15 mouse cellular contexts compared by ENCODE assay signal in genomic region chrX:11657606-11658254, GRCm38 (mm10).
DNase-seq lines count a peak whose midpoint lies in the region; ATAC-seq and TF ChIP-seq lines count a peak whose summit lies in the region.
"Had no signal": no experiment of that assay in that cellular context is flagged by ENCODE, and none has a peak within 500 bp of the region (broad histone marks: within the 10 kb centered on the region; RNA-seq: fewer than 3 reads in every experiment).

No protein-coding gene starts in this region.

- H3K4me1 ChIP-seq in liver, adult 2 months (ENCODE audit: control insufficient read depth, insufficient read depth, low read length) = peaks cover 4% of the 10 kb centered on the region
- no peaks in the 10 kb centered on the region for H3K4me1 ChIP-seq in liver, embryonic 12.5 days
- no peaks in the 10 kb centered on the region for H3K4me1 ChIP-seq in stomach, embryonic 16.5 days (ENCODE audit: control insufficient read depth, insufficient read depth, low read length)
- H3K4me1 ChIP-seq: midbrain, embryonic 15.5 days; neural tube, embryonic 12.5 days had no signal

- H3K4me2 ChIP-seq in liver, embryonic 12.5 days = no peak overlapping the region
- H3K4me2 ChIP-seq in stomach, embryonic 16.5 days (ENCODE audit: low read depth, low read length) = no peak overlapping the region
- H3K4me2 ChIP-seq: limb, embryonic 13.5 days; midbrain, embryonic 15.5 days; neural tube, embryonic 12.5 days had no signal

- no peaks in the 10 kb centered on the region for H3K27me3 ChIP-seq in liver, adult 2 months (ENCODE audit: control insufficient read depth, insufficient read depth, low read length)
- peaks cover 14% of the 10 kb centered on the region for H3K27me3 ChIP-seq in liver, embryonic 12.5 days (replicated peaks)
- H3K27me3 ChIP-seq in stomach, embryonic 16.5 days (ENCODE audit: control insufficient read depth, insufficient read depth, low read length) = peaks cover 8% of the 10 kb centered on the region; the same call in 1 of the 2 replicates
- H3K27me3 ChIP-seq: neural tube, embryonic 12.5 days had no signal

- peak; percentile 22 to 49 for DNase-seq in adrenal gland, adult (ENCODE audit: inconsistent age in 2 of 2, low spot score in 1 of 2)
- DNase-seq in adrenal gland, adult 8-10 months = no peak
- peak; percentile 92 for DNase-seq in liver, adult 2 months (ENCODE audit: extremely low read depth, low read depth, low spot score)
- DNase-seq in kidney, adult 9 months = peak; percentile 61
- no peak for DNase-seq in heart, adult 18-20 months
- no peak for DNase-seq in right cerebral cortex, adult 2 months (ENCODE audit: low spot score in 2 of 2)
- DNase-seq: cerebellum, adult 9-11 months; right cerebral cortex, postnatal 14 days; thymus, postnatal 4 days had no signal

- no peak for TF ChIP-seq CTCF in liver, adult 2 months (IDR thresholded peaks at IDR 0.05; ENCODE audit: low read depth, low read length)

- ATAC-seq in liver, embryonic 12.5 days = no peak
- ATAC-seq in stomach, embryonic 16.5 days (ENCODE audit: insufficient read depth, low FRiP score) = 0 out of 2 replicates have a peak, but pooled peaks have one; percentile 25
- ATAC-seq: midbrain, embryonic 15.5 days had no signal

- no peak for TF ChIP-seq POLR2A in liver, adult 2 months (IDR thresholded peaks at IDR 0.05; ENCODE audit: extremely low read depth, insufficient read depth, low read length)

- no peaks in the 10 kb centered on the region for H3K36me3 ChIP-seq in liver, adult 2 months (ENCODE audit: control insufficient read depth, insufficient read depth, low read length)
- no peaks in the 10 kb centered on the region for H3K36me3 ChIP-seq in liver, embryonic 12.5 days
- no peaks in the 10 kb centered on the region for H3K36me3 ChIP-seq in stomach, embryonic 16.5 days (ENCODE audit: control insufficient read depth, insufficient read depth, low read length)
- H3K36me3 ChIP-seq: limb, embryonic 13.5 days; midbrain, embryonic 15.5 days; neural tube, embryonic 12.5 days had no signal

- no peaks in the 10 kb centered on the region for H3K79me2 ChIP-seq in liver, adult 2 months (ENCODE audit: control insufficient read depth, insufficient read depth, low read length)

- H3K27ac ChIP-seq in liver, adult 2 months (replicated peaks; ENCODE audit: insufficient read depth, low read depth, low read length) = no peak overlapping the region
- H3K27ac ChIP-seq in liver, embryonic 12.5 days = no peak overlapping the region
- H3K27ac ChIP-seq in stomach, embryonic 16.5 days (ENCODE audit: low read length) = no peak overlapping the region
- H3K27ac ChIP-seq: limb, embryonic 13.5 days; macrophage; midbrain, embryonic 15.5 days; neural tube, embryonic 12.5 days had no signal

- no peaks in the 10 kb centered on the region for H3K9me3 ChIP-seq in liver, embryonic 12.5 days (replicated peaks)
- no peaks in the 10 kb centered on the region for H3K9me3 ChIP-seq in stomach, embryonic 16.5 days (replicated peaks; ENCODE audit: control insufficient read depth, low read length)
- H3K9me3 ChIP-seq: limb, embryonic 13.5 days; midbrain, embryonic 15.5 days; neural tube, embryonic 12.5 days had no signal

- H3K4me3 ChIP-seq in liver, adult 2 months (ENCODE audit: insufficient read depth, low read depth, low read length) = no peak overlapping the region
- H3K4me3 ChIP-seq in liver, embryonic 12.5 days = no peak overlapping the region
- H3K4me3 ChIP-seq in stomach, embryonic 16.5 days (replicated peaks; ENCODE audit: low read length) = no peak overlapping the region
- H3K4me3 ChIP-seq: limb, embryonic 13.5 days; midbrain, embryonic 15.5 days; neural tube, embryonic 12.5 days had no signal

- WGBS in liver, adult 2 months = 34% methylated on average over 9 of the region's 9 CpGs
- 58% methylated on average over 9 of the region's 9 CpGs for WGBS in liver, embryonic 12.5 days (ENCODE audit: insufficient replicate concordance)
- WGBS in stomach, embryonic 16.5 days = 53% methylated on average over 9 of the region's 9 CpGs

- no peak overlapping the region for H3K9ac ChIP-seq in liver, adult 2 months (ENCODE audit: low read depth, low read length)
- H3K9ac ChIP-seq in liver, embryonic 12.5 days = no peak overlapping the region
- H3K9ac ChIP-seq in stomach, embryonic 16.5 days (ENCODE audit: low read length) = no peak overlapping the region
- H3K9ac ChIP-seq: limb, embryonic 13.5 days; midbrain, embryonic 15.5 days; neural tube, embryonic 12.5 days had no signal

Comparison
In these comparisons a context has a peak if more than half of its experiments do, and no peak if none do; other contexts are left out.
1. DNase-seq: peak in adrenal gland, adult (2 of 2), liver, adult 2 months (single experiment) and kidney, adult 9 months (single experiment); none in adrenal gland, adult 8-10 months (single experiment), heart, adult 18-20 months (0 of 2) and right cerebral cortex, adult 2 months (0 of 2).